Mouse (Mus musculus): ENCODE data around the gene Ppp1r16b.

The Ppp1r16b gene

DNA sequence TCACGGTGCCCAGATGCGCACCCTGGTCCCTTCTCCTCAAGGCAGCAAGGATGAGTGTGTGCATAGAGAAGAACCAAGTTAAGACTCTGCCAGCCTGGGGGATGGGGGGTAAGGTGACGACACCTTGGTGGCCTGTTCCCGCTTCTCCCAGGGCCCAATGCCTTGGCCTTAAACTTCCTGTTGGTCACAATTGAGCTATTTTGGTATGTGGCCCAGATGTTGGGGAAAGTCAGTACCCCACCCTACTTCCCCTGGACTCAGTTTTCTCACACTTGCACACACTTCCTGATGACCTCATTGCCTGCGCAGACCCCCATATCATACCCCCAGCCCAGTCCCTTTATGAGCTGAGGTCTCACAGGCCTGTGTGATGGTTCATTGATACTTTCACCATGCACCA, 23.9 kb downstream of the Ppp1r16b start:
- no peak for DNase-seq (ENCODE audit: low read depth in 1 of 2, low spot score in 2 of 2)

DNA sequence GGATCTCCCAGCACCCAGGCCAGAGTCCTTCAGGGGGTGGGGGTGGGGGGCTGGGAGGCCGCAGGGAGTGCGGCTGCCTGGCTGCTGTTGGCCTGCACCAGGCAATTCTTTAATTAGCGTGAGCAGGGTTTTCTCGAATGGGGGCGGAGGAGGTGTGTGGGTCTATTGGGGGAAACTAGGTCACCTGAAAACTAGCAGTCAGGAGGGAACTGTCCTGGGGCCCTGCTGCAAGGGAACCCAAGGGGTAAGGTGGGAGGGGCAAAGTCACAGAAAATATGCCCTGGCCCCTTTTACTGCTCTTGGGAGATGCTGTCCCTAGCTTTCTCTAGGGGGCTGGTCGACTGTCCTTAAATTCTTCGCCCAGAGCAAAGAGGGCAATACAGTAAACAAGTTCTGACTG, 24.4 kb downstream of the Ppp1r16b start:
- DNase-seq (ENCODE audit: low read depth in 1 of 2, low spot score in 2 of 2), result no peak

DNA sequence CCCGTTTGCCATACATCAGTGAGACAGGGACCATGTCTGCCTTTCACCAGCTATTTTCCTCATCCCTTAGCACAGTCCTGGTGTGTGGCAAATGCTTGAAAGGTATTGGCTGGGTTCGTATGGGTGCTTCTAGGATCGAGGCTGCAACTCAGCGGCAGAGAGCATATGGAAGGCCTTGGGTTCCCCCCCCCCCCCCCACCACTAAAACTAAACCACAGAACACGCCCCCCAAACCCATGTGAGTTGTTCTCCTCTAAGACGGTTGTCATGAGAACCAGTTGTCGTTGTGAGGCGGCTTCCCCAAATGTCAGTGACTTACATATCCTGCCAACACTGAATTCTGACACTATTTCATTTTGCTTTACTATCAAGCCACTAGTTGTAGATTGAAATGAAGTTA, 24.9 kb downstream of the Ppp1r16b start:
- no peak for DNase-seq (ENCODE audit: low read depth in 1 of 2, low spot score in 2 of 2)

DNA sequence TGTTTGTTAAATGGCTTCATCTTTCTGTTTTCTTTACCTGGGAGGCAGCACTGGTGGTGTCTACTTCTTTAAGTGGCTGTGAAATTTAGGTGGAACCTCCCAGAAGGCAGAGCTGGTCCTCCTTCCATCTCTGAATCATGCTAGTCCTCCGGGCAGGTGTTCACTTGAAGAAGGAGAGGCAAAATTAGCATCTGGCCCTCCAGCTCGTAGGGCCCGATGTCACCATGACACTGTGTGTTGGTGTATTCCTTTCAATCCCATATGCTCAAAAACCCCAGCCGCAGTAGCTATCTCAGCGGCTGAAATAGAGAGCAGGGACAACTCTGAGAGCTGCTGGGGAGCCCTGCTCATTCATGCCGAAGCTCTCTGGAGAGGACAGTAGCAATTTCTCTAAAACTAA, 27.0 kb downstream of the Ppp1r16b start:
- no peak for DNase-seq (ENCODE audit: low read depth in 1 of 2, low spot score in 2 of 2)

DNA sequence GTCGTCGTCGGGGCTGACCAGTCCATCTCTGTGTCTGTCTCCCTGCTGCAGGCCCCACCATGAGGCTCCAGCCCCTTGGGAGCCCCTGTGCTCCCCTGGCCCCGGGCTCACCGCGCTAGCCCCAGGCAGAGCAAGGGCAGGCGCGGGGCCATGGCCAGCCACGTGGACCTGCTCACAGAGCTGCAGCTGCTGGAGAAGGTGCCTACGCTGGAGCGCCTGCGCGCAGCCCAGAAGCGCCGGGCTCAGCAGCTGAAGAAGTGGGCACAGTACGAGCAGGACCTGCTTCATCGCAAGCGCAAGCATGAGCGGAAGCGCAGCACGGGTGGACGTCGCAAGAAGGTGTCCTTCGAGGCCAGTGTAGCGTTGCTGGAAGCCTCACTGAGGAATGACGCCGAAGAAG, 30.6 kb downstream of the Ppp1r16b start:
- DNase-seq (ENCODE audit: low read depth in 1 of 2, low spot score in 2 of 2), result no peak

DNA sequence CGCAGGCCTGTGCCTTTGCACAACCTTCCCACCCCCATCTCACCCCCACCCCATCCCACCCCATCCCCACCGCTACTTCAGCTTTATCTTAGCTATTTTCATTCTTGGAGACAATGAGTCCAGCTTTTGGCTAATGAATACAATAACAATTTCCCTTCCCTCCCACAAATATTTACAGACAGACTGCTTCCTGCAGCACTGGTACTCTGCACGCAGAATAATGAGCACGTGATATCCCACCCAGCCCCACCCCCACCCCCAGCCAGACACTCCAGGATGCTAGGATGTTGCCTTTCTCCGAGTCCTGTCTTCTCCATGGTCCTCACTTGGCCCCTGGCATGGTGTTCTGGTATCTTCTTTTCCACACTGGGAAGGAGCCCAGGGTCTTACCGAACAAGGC, 31.3 kb downstream of the Ppp1r16b start:
- no peak for DNase-seq (ENCODE audit: low read depth in 1 of 2, low spot score in 2 of 2)

DNA sequence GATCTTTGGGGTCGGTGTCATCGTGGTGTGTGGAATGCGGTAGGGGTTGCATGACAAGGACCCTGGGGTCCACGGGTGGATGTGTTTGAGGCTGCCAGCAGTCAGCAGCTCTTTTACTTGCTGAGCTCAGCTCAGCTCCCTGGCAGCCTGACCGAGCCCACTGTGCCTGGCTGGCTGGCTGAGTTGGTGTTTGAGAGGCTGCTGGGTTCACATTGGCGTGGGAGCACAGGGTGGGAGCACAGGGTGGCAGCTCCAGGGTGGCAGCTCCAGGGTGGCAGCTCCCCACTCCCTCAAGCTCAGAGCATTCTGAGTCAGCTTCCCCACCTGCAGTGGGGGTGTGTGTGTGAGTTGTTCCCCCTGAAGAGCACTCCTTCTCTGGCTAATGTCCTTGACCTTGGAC, 34.7 kb downstream of the Ppp1r16b start:
- DNase-seq (ENCODE audit: low read depth in 1 of 2, low spot score in 2 of 2), result no peak

DNA sequence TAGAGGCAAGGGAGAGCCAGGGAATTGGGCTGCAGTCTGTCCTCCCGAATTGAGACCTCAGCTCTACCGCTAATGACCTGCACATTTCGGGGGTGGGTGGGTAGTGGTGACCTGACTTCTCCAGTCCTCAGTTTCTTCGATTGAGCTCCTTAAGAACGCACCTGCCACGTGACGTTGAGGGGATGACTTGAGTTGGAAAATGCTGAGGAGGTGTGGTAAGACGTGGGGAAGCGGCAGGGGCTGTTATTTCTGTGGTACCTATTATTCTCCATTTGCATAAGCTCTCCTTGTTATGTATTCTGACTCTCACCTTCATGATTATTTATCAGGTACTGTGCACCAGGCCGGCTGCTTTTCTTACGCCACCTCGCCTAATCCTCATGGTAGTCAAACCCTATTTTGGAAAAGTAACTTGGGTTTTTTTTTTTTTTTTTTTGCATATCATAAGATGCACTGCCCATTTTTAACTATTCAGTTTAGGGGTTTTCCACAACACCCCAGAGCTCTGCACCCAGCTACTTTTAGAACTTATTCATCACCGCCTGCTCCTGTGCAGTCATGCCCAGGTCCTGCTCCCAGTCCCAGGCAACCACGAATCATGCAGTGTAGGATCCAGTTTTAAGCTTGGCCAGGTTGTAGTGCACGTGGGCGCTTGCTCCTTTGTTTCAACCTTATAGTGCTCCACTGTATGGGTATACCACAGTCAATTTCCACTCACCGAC, 35.5 kb downstream of the Ppp1r16b start:
- DNase-seq (ENCODE audit: low read depth in 1 of 2, low spot score in 2 of 2), result no peak

DNA sequence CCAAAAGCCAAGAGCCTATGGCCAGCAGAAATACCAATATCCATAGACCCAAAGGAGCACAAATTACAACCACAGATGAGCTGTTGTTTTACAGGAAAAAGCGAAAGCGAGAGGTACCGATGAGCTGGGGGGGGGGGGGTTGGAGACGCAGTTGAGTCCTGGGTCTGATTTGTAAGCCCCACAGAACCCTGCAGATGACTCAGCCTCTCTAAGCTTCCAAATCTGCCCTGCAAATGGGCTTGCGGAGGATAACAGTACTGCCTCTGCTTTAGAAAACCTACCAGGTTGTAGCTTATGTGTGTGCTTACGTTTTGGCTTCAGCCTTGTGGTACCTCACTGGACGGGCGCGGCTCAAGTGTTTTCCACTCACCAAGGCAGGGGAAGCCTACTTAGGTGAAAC, 36.3 kb downstream of the Ppp1r16b start:
- DNase-seq (ENCODE audit: low read depth in 1 of 2, low spot score in 2 of 2), result no peak

DNA sequence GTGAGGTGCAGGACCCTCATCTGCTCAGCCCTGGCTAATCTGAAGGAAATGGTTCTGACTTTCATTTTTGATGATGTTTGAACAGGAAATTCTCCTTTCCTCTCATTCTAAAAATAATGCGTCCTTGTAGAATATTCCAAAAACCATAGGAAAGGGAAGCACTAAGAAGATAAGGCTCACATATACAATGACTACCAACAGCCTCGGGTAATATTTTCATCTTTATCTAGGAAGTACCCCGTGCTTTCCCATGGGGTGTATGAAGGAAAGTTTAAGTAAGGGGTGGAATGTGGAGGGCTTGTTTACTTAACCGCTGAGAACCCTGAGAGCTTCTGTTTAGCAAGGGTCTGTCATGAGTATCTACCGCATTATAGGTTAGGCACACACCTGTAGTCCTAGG, 37.0 kb downstream of the Ppp1r16b start:
- DNase-seq (ENCODE audit: low read depth in 1 of 2, low spot score in 2 of 2), result no peak

DNA sequence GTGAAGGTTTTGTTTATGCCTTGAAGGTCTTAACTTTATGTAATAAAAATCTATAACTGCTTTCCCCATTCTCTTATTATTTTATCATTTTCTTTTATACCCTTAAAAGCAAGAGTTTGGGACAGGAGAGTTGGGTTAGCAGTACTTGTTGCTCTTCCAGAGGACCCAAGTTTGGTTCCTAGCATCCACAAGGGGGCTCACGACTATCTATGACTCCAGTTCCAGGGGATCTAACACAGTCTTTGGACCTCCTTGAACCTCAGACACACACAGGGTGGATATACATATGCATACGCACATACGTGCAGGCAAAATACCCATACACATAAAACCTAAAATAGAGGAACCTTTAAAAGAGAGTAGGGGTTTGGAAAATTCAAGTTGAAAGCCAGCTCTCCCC, 39.5 kb downstream of the Ppp1r16b start:
- DNase-seq (ENCODE audit: low read depth in 1 of 2, low spot score in 2 of 2), result no peak

DNA sequence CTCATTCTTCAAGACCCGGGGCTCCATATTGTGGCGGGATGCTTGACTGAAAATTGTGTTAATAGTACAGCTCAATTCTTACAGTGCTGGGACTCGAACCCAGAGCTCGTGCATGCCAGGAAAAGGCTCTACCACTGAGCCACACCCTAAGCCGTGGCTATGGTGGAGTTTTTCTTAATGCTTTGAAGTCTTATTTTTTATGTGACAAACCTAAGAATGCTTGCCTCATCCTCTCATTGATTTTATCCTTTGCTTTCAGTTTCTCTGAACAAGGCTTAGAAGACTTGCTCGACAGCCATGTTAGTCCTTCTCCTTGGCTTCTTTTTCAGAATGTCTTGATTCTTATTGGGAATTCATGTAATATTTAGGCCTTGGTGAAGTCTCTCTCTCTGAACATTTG, 40.3 kb downstream of the Ppp1r16b start:
- no peak for DNase-seq (ENCODE audit: low read depth in 1 of 2, low spot score in 2 of 2)

DNA sequence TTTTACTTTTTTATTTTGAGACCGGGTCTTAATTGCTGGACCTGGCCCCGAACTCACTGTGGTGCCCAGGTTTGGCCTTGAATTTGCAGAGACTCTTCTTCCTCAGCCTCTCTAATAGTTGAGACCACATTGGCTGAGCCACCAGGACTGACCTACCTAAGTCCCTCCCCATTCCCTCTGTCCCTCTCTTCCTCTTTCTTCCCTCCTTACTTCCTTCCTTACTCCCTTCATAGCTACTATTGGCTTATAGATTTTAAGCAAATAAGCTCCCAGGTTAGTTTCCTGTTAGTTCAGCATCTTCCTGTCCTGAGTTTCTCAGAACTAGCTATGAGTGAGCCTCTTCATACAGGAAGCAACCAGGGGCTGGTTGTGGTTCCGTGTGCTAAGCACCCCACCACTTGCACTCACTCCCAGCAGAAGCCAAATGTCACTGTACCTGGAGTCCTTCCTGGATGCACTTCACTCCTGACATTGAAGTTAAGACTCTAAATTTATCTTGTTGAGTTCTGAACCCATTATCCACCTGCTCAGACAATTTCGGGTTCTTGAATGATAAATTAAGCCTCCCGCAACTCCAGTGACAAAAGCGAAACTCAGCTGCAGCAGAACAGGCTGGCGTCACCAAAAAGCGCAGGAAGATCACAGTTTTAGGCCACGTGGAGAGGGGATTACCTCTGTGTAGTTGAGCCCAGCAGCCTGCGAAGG, 41.7 kb downstream of the Ppp1r16b start:
- DNase-seq (ENCODE audit: low read depth in 1 of 2, low spot score in 2 of 2), result no peak

DNA sequence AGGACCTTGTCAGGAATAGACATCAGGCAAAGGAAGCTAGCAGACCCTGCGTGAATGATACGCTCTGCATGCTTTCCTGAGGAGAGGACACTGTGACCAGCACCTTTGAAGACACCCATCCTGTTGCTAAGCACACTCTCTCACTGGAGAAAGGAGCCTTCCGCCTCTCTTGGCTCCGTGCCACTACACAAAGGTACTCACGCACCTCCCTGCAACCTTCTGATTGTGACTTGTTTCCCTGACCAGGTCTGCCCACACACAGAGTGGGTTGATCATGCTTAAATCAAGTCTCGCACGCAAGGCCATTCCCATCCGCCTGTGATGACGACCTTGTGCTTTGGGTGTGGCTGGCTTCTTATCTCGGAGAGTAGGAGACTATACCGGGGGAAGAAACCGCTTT, 42.9 kb downstream of the Ppp1r16b start:
- DNase-seq (ENCODE audit: low read depth in 1 of 2, low spot score in 2 of 2), result no peak

DNA sequence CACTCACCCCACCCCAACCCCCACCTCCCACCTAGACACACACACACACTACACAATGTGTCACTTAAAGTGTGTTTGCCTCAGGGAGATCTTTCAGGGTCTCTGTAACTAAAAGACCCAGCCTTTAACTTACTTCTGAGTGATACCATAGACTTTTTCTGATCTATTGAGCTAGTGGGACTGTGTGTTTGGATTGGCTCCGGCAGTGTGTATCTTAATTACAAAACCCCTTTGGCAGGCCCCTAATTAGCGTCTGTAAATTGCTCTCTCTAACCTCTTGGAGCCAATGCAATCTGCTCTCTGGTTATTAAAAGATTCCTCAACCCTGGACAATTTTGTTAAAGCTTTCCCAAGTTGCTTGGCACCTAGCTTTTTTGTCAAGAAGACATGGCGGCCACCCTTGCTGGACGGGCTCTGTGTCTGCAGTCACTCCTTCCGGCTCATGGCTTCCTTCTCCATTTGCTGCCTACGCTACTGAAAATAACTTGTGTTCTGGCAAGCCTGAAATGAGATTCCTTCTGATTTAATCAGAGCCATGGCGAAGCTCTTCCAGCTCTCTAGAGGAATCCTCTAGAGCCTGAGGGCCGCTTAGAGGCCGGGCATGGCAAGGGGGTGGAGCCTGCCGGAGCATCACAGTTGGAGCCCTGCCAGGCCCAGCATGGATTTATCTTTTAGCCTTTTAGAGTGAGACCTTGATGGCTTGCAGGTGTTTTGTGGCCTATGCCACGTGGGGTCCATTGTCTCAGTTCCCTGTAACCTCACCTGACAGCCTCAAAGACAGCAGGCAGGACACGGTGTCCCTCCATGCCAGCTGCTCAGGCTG, 46.9 kb downstream of the Ppp1r16b start:
- no peak for DNase-seq (ENCODE audit: low read depth in 1 of 2, low spot score in 2 of 2)

DNA sequence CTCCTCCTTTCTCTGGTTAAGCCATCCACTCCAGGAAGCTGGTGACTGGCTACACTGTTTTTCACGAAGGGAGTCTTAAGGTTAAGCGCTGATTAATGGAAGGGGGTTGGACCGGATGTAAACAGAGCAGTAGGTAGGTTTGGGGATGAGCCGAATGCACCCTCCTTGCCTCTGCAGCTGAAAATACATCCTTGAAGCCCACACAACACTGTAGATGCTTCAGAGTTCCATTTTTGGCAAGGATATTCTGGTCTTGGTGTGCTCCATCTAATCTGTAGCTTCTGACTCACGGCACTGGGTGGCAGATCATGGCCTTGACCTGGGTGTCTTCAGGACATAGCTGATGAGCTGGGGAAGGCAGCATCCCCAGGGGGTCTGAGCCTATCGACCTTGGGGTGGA, 49.6 kb downstream of the Ppp1r16b start:
- DNase-seq (ENCODE audit: low read depth in 1 of 2, low spot score in 2 of 2), result no peak

DNA sequence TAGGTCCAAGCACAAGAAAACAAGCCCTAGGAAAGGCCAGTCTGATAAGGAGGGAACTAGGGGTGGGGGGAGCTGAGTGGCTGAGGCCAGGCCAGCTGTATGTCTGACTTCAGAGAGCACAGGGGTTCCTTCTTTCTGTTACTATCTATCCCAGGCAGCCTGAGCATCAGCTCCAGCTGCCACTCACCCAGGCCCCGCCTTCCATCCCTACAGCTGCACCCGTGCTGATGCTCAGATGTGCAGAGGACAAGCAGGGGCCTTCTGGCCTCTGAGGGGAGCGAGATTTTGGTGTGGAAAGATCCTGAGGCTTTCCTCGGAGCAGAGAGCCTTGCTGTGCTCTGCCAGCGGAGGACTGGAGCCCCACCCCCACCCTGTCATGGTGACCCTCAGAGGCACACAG, 50.9 kb downstream of the Ppp1r16b start:
- DNase-seq (ENCODE audit: low read depth in 1 of 2, low spot score in 2 of 2), result no peak

DNA sequence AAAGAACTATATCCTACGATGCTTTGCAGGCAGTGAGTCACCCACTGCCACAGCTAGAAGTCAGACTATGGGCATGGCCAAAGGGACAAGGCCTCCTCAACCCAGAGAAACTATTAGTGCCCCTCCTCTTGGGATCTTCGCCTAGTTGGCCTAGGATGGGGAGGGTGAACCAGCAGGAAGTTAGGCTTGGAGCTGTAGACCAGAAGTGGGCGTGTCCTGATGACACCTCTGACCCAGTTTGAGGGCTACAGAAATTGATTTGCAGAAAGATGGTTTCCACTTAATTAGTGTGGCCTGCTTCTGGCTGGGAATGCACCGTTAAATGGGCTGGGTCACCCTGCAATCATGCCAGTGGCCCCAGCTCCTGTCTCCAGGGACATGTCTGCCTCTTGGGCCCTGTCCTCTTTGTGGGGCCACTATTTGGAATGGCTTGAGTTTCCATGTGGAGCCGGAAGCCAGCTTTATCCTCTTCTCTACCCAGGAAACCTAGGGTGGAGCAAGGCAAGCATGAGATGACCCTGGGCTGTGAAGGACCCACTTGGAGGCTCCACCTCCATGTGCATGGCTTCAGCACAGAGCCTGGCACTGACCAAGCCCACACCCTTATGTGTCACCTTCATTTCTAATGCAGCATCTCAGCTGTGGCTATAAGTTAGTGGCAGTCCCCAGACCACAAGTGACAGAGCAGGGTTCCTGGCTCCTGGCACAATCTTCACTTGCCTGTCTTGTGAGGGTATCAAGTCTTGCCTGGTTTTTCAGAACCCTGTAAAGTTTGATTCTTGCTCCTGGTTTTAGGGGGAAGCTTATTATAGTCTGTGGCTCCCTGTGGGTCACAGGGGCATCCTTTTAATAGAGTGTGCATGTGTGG, 52.6 kb downstream of the Ppp1r16b start:
- no peak for DNase-seq (ENCODE audit: low read depth in 1 of 2, low spot score in 2 of 2)

DNA sequence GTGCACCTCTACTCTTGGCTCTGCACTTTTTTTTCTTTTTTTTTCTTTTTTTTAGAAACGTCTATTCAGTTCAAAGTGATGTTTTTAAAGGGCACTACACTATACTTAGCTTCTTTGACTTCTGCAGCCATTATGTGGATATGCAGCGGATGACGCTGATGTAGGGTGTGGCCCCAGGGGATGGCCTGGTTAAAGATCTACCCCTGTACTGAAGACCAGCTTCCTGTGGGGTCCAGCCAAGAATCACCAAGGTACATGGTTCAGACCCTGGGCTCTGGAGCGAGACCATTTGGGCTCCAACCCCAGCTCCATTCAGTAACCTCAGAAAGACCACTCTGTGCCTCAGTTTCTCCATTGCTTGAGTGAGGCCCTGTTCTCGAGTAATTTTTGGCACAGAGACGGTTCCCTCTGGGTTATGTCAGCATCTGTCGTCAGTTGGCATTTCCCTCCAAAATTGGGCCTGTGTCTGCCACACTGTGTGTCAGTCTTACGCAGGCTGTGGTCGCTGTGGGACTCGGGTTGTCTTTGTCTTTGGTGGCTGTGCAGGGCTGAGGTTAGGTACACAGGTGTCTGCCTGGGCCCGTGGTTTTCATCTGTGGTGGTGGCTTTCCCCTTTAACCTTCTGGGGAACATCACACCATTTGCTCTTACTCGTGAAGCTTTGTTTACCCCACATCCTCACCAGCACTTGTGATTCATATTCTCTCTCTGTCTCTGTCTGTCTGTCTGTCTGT, 53.8 kb downstream of the Ppp1r16b start:
- DNase-seq (ENCODE audit: low read depth in 1 of 2, low spot score in 2 of 2), result peak in 1 of 2 experiments; percentile 19

DNA sequence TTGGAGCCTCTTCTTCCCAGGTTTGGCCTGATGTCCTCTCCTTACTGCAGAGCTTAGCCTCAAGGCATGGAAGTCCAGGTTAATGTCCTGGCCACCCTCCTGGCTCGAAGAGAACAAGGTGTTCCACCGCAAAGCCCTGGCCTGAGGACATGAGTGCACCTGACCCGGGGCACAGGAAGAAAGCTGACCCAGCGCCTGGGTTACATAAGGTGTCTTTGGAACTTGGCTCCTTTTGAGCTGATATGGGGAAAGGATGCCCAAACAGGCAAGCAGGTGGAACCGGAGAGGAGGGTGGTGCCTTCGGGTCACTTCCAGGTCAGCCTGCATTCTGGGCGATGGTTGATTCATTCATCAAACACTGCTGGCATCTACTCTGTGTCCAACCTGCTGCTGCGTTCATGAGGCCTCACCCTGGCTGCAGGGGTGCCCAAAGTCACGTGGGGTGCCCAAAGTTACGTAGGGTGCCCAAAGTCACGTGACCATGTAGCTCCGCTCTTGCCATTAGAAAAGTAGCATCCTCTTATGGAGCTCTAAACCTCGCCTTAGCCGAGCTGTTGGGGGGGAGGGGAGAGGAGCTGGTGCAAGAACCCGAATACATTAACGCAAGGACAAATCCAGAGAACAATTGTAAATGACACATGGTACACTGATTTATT, 55.6 kb downstream of the Ppp1r16b start:
- DNase-seq (ENCODE audit: low read depth in 1 of 2, low spot score in 2 of 2), result no peak
